Mouse (Mus musculus) lung, postnatal 0 days (tissue): ENCODE data around the gene App.

Source experiments
- CTCF ChIP-seq: IDR thresholded peaks from 2 replicates; pipeline ENCODE4 v1.5.1; 2016; ENCODE audit warnings: antibody characterized with exemption, mild to moderate bottlenecking
- EP300 ChIP-seq: IDR thresholded peaks from 2 replicates; pipeline ENCODE4 v1.6.1; 2016; ENCODE audit warnings: antibody characterized with exemption, mild to moderate bottlenecking, control low read depth

DNA sequence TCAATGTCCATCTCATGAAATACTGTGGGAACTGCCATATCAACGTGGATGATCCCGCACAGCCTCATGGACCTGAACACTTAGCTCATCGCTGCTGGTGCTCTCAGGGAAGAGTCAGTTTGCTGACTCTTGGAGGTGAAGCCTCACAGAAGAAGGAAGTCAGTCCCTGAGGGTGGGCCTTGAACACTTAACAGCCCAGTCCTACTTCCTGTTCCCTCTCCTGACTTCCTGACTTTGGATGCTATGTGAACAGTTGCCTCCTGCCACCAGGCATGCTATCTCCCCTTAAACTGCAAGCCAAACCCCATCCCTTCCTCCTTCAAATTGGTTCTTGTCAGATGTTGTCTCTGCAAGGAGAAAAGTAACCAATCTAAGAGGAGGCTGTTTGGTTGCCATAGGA is 188.2 kb downstream of the App start:
- TF ChIP-seq CTCF, result no peak
- TF ChIP-seq EP300, result no peak
